Mouse (Mus musculus) liver, adult 2 months (tissue): ENCODE measurements around the gene Trpm6. TPM values are rescaled to one million over a fixed set of nuclear protein-coding genes. Genes with fewer than 3 reads are reported as not detected.
"Not testable (repeated sequence)": the region's sequence is repeated elsewhere in the genome, so short reads cannot be mapped to it uniquely, and the experiment has no call there.

ENCODE experiments used
- DNase-seq: peaks from one replicate; pipeline ENCODE4 v3.0.0-alpha.2; 2011; ENCODE audit warnings: low read depth, low spot score; ENCODE audit errors: extremely low read depth
- H3K27ac ChIP-seq: fragments of 200-500 bp; replicated peaks from 2 replicates; pipeline ENCODE4 v1.5.1; 2012; ENCODE audit warnings: low read depth, mild to moderate bottlenecking, control low read depth, inconsistent platforms, low read length; ENCODE audit not compliant: insufficient read depth
- H3K27me3 ChIP-seq: fragments of 200-500 bp; 2 replicates; pipeline ENCODE4 v1.6.1; 2012; ENCODE audit warnings: mild to moderate bottlenecking, moderate library complexity, low read length, inconsistent platforms; ENCODE audit not compliant: control insufficient read depth, insufficient read depth
- H3K36me3 ChIP-seq: fragments of 200-500 bp; 2 replicates; pipeline ENCODE4 v1.6.1; 2012; ENCODE audit warnings: low read length, inconsistent platforms; ENCODE audit not compliant: control insufficient read depth, insufficient read depth
- H3K4me1 ChIP-seq: fragments of 200-500 bp; 2 replicates; pipeline ENCODE4 v1.6.1; 2011; ENCODE audit warnings: low read length; ENCODE audit not compliant: control insufficient read depth, insufficient read depth
- H3K4me3 ChIP-seq: fragments of 200-500 bp; 2 replicates; pipeline ENCODE4 v1.5.1; 2011; ENCODE audit warnings: low read depth, mild to moderate bottlenecking, control low read depth, low read length, moderate library complexity; ENCODE audit not compliant: insufficient read depth
- H3K79me2 ChIP-seq: fragments of 200-500 bp; 2 replicates; pipeline ENCODE4 v1.6.1; 2012; ENCODE audit warnings: inconsistent platforms, mild to moderate bottlenecking, low read length, moderate library complexity; ENCODE audit not compliant: control insufficient read depth, insufficient read depth
- H3K9ac ChIP-seq: fragments of 200-500 bp; 2 replicates; pipeline ENCODE4 v1.6.1; 2012; ENCODE audit warnings: low read depth, mild to moderate bottlenecking, control low read depth, inconsistent platforms, low read length
- CTCF ChIP-seq: fragments of 200-500 bp; IDR thresholded peaks from 2 replicates; pipeline ENCODE4 v1.5.1; 2011; ENCODE audit warnings: low read depth, low read length, control low read depth
- POLR2A ChIP-seq: fragments of 200-500 bp; IDR thresholded peaks from 2 replicates; pipeline ENCODE4 v1.6.1; 2011; ENCODE audit warnings: low read length, control low read depth; ENCODE audit not compliant: insufficient read depth; ENCODE audit errors: extremely low read depth
- WGBS: fragments of 180-500 bp; shearing (Covaris S2); methylation state at CpG from one replicate; pipeline ENCODE4 v1.1.7; 2018; 5-methylcytosine and 5-hydroxymethylcytosine counted together
- polyA plus RNA-seq: library from polyadenylated mRNA; depleted of rRNA; stranded (reverse); fragments of >200 nt; gene quantifications from 2 replicates; pipeline ENCODE4 v1.2.3, GENCODE M21; 2012
- total RNA-seq: library from RNA; depleted of rRNA; stranded (reverse); fragments of >200 nt; gene quantifications from 2 replicates; pipeline ENCODE4 v1.2.3, GENCODE M21; 2014

Trpm6 gene
- total and polyA plus RNA-seq, 2 experiments: 0.09 to 0.83 TPM

DNA sequence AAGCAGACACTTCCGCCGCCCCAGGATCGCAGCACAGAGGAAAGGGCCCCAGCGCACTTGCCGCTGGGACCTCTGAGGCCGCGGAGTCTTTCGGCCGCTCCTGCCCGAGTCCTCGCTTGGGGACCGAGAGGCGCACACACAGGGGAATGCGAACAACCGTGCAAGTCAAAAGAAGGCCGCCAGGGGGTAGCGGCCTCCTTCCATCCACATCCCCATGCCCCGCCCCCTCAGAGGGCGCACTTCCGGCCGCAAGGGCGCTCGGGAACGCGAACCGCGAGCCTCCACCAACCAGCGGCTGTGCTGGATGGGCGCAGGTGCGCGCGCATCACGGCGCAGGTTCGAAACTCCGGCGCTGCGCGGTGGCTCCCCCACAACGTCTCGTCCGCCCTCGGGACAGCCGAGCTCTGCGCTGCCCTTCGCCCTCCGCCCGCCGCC, 36.9 kb upstream of the Trpm6 start, which contains the start of gene D030056L22Rik:
D030056L22Rik (plus strand) TSS at position 328 of the 435 bp plus-strand sequence.
- peaks cover 6% of the 10 kb centered on the region; the same call in 1 of the 2 replicates for H3K79me2 ChIP-seq
- no peaks in the 10 kb centered on the region for H3K36me3 ChIP-seq
- TF ChIP-seq CTCF: peak; percentile 70
- TF ChIP-seq POLR2A: 0 out of 2 replicates have a peak, but pooled peaks have one; percentile 55
- H3K4me1 ChIP-seq: no peaks in the 10 kb centered on the region
- H3K27me3 ChIP-seq: no peaks in the 10 kb centered on the region
- peak; percentile 82 for DNase-seq
- H3K9ac ChIP-seq: peak within 1 kb of the TSS; percentile 86
- WGBS: under 1% methylated on average over 48 of the region's 49 CpGs
- peak within 1 kb of the TSS; percentile 83 for H3K4me3 ChIP-seq
- H3K27ac ChIP-seq: peak within 1 kb of the TSS; percentile 92

DNA sequence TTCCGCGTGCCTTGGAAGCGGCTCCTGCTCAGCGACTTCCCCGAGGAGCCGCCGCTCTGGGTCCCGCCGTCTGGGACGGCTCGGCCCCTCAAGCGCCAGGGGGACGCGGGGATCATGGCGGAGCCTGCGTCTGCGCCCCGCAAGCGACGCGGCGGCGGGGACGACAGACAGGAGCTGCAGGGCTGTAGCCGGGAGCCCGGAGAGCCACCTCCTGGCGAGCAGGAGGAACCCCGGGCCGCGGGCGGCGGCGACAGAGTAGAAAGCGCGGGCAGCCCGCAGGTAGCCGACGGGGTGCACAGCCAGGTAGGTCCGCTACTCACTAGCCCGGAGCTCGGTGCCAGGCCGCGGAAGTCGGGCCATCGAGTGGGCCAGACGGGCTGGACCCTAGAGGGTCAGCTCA, 36.4 kb upstream of the Trpm6 start:
- Histone ChIP-seq H3K4me3 (peak overlapping the region; percentile 83), H3K9ac (peak overlapping the region; percentile 86)
- H3K27me3 ChIP-seq, DNase-seq, H3K4me1 ChIP-seq, H3K27ac ChIP-seq, H3K79me2 ChIP-seq, H3K36me3 ChIP-seq: not testable (repeated sequence)
- under 1% methylated on average over 44 of the region's 46 CpGs for WGBS

GRCm38 (mm10) chr19:18716374-18716773, 33.4 kb upstream of the Trpm6 start:
- peak; percentile 16; the same call in 1 of the 2 replicates for TF ChIP-seq CTCF
- TF ChIP-seq POLR2A: no peak
- no peak overlapping the region for H3K9ac ChIP-seq
- DNase-seq: peak; percentile 50
- H3K27me3 ChIP-seq: no peaks in the 10 kb centered on the region
- peaks cover 6% of the 10 kb centered on the region; the same call in 1 of the 2 replicates for H3K79me2 ChIP-seq
- H3K27ac ChIP-seq: no peak overlapping the region
- H3K4me1 ChIP-seq: no peaks in the 10 kb centered on the region
- peaks cover 5% of the 10 kb centered on the region for H3K36me3 ChIP-seq
- no peak overlapping the region for H3K4me3 ChIP-seq
- WGBS: 43% methylated on average over 1 of the region's 1 CpGs

DNA sequence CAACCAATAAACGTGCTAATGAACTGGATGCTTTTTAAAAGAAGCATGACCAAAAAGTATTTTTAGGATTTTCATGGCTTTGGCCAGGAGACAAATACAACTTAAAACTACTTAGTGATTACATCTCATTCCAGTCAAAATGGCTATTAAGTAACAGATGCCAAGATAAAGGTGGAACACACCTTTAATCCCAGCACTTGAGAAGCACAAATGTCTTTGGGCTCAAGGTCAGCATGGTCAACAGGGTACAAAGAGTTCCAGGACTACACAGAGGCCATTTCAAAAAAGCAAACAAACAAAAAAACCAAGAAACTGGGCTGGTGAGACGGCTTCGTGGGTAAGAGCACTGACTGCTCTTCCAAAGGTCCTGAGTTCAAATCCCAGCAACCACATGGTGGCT, 29.4 kb upstream of the Trpm6 start:
- DNase-seq: no peak

DNA sequence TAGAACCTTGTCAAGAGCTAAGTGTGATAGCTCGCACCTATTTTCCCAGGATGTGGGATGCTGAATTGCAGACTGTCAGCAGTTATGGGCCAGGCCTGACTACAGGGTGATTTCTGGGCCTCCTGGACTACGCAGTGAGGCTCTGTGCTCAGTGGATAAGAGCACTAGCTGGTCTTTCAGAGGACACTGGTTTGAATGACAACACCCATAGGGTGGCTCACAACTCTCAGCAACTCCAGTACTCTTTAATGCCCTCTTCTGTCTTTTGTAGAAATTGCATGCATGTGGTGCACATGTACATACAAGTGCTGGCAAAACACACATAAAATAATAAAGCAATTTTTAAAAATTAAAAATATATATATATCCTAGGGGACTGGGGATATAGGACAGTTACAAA, 24.6 kb upstream of the Trpm6 start:
- Histone ChIP-seq H3K36me3 (no peaks in the 10 kb centered on the region), H3K79me2 (no peaks in the 10 kb centered on the region), H3K9ac (no peak overlapping the region), H3K4me3 (no peak overlapping the region), H3K27ac (no peak overlapping the region), H3K4me1 (no peaks in the 10 kb centered on the region), H3K27me3 (no peaks in the 10 kb centered on the region; the same call in 1 of the 2 replicates)
- no peak for DNase-seq
- 95% methylated on average over 2 of the region's 2 CpGs for WGBS
- TF ChIP-seq CTCF (no peak), POLR2A (no peak)

More for the DNA sequence above, 29.4 kb upstream of the Trpm6 start:
- WGBS: 70% methylated on average over 3 of the region's 3 CpGs
- H3K27ac ChIP-seq: no peak overlapping the region
- no peaks in the 10 kb centered on the region for H3K27me3 ChIP-seq
- H3K36me3 ChIP-seq: peaks cover 5% of the 10 kb centered on the region
- H3K9ac ChIP-seq: no peak overlapping the region
- H3K4me3 ChIP-seq: no peak overlapping the region
- no peaks in the 10 kb centered on the region for H3K79me2 ChIP-seq
- H3K4me1 ChIP-seq: no peaks in the 10 kb centered on the region
- TF ChIP-seq POLR2A (no peak), CTCF (no peak)

DNA sequence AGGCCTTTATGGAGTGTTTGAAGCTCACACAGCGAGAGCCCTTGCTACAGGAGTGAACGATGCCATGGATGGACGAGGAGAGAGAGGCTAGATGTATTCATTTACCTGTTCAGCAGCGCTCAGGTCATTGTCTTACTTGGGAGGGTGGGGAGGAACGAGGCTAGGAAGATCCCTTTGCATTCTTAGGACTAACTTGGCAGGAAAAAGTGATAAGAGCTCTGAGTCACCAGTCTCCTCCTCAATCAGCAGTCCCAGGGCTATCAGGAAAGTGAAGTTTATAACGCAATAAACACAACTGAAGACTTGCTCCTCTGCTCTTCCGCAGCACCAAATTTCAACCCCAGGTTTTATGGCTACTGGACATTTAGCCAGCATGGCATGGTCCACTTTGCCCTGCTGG, 19.5 kb upstream of the Trpm6 start:
- TF ChIP-seq POLR2A (no peak), CTCF (no peak)
- WGBS: 61% methylated on average over 7 of the region's 7 CpGs

More for the DNA sequence above, 19.5 kb upstream of the Trpm6 start:
- H3K27me3 ChIP-seq: no peaks in the 10 kb centered on the region; the same call in 1 of the 2 replicates
- H3K27ac ChIP-seq: no peak overlapping the region
- no peaks in the 10 kb centered on the region for H3K79me2 ChIP-seq
- H3K4me3 ChIP-seq: no peak overlapping the region
- no peaks in the 10 kb centered on the region for H3K4me1 ChIP-seq
- no peaks in the 10 kb centered on the region for H3K36me3 ChIP-seq
- H3K9ac ChIP-seq: no peak overlapping the region
- no peak for DNase-seq
